Mouse (Mus musculus): ENCODE measurements around the gene Wipf3.

Wipf3 gene

DNA sequence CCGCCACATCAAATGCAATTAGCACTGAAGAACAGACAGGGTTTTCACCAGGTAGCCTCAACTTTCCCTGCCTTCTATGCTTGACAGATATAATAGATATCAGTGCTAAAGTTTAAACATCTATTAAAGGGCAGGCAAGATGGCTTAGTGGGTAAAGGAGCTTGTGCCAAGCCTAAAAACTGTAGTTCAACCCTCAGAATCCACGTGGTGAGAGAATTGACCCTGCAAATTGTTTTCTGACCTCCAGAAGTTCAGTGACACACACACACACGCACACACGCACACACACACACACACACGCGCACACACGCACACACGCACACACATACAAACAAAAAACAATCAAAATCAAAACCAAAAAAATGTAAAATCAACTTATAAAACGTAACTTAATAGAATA lies 2.8 kb downstream of the Wipf3 start:
- DNase-seq (ENCODE audit: low spot score in 2 of 2): no peak

- no peak for DNase-seq (ENCODE audit: low spot score in 2 of 2)
These were observed 3.6 kb downstream of the Wipf3 start for GRCm38 (mm10) chr6:54432806-54433545.

DNA sequence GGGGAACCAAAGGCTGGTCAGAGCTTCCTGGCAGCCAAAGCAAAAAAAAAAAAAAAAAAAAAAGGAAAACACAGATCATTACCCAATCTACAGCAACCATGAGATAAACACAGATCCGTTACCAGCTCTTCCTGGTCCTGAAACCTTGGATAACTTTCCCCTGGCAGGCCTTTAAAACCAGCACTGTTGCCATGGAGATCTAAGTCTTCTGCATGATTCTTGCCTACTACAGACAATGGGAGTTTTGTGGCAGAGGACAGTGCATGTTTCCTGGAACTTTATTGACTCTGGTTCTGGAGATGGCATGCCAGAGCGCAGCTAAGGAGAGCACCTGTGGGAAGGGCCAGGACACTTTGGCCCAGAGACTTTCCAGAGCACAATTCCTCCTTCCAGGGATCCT lies 4.8 kb downstream of the Wipf3 start:
- DNase-seq (ENCODE audit: low spot score in 2 of 2): no peak

- DNase-seq (ENCODE audit: low spot score in 2 of 2): no peak
These were observed 6.3 kb downstream of the Wipf3 start for GRCm38 (mm10) chr6:54435663-54436062.

DNA sequence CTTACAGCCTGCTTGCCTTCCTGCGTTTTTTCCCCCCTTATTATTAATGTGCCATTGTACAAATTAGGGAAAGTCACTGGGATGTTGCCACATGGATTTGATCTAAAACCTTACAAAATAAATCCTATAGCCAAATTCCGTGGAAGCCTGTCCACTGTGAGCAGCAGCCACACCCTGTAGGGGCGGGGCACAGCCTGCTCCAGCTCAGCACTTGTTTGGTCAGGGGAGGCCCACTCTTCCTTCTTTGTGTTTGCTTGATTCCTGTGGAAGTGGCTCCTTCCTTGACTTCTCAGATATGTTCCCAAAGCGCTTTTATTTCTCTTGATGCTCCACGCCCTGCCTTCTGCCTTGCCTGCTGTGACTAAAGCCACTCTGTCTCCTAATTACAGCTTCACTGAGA lies 6.9 kb downstream of the Wipf3 start:
- no peak for DNase-seq (ENCODE audit: low spot score in 2 of 2)

DNA sequence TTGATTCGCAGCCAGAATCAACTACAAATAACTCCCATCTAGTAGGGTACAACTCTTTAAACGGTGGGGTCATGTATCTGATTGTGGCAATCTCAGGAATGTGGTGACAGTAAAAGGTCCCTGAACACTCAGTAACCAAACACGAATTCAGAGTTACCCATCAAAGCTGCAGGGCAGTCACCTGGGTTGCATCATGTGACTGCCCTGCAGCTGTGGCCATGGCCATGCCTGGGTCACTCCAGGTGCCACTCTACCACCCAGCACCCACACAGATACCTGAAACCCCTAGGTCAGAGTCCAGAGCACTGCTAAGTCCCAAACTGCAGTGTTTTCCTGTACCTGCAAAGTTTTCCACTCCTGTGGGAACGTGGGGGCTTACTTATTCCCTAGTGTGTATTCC lies 9.1 kb downstream of the Wipf3 start:
- DNase-seq (ENCODE audit: low spot score in 2 of 2): no peak

- no peak for DNase-seq (ENCODE audit: low spot score in 2 of 2)
These were observed 11.3 kb downstream of the Wipf3 start for GRCm38 (mm10) chr6:54440658-54441057.

DNA sequence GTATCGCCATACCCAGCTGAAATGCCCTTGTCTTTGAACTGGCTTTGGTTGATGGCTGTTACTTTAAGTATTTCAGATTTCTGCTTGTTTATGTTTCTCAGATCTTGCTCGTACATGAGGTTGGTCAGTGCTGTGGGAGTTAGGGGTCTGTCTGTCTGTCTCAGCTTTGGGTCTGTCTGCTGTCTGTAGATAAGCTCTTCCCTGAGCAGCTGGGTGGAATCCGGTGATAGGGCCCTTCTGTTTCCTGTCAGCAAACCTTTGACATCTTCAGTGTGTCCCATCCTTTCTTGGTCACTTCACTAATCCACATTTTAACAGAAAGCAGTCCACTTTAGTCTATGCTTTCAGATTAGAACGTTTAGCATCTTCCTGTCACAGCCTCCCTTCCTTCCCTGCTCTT lies 14.3 kb downstream of the Wipf3 start:
- DNase-seq (ENCODE audit: low spot score in 2 of 2): no peak

GRCm38 (mm10) chr6:54444086-54444485 lies 14.7 kb downstream of the Wipf3 start:
- DNase-seq (ENCODE audit: low spot score in 2 of 2): no peak

- no peak for DNase-seq (ENCODE audit: low spot score in 2 of 2)
These were observed 15.9 kb downstream of the Wipf3 start for GRCm38 (mm10) chr6:54445249-54445818.

DNA sequence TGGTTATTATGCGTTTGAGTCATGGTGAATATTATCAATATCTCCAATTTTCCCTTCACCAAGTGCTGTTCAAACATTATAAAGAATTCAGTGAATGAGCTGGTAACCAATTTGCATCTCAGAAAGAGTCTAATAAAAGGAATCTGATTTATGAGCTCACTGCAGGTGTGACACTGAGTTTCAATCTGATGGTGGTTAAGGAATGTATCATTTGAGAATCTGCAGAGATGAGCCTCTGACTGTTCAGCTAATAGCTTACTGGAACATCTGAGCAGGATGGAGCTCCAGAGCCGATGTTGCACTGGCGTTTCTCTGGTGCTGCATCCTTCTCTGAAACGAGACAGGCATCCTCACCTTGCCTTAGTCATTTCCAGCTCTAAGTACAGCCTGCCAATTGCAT lies 17.9 kb downstream of the Wipf3 start:
- DNase-seq (ENCODE audit: low spot score in 2 of 2): no peak

- DNase-seq (ENCODE audit: low spot score in 2 of 2): no peak
These were observed 30.3 kb downstream of the Wipf3 start for GRCm38 (mm10) chr6:54459661-54460060.

DNA sequence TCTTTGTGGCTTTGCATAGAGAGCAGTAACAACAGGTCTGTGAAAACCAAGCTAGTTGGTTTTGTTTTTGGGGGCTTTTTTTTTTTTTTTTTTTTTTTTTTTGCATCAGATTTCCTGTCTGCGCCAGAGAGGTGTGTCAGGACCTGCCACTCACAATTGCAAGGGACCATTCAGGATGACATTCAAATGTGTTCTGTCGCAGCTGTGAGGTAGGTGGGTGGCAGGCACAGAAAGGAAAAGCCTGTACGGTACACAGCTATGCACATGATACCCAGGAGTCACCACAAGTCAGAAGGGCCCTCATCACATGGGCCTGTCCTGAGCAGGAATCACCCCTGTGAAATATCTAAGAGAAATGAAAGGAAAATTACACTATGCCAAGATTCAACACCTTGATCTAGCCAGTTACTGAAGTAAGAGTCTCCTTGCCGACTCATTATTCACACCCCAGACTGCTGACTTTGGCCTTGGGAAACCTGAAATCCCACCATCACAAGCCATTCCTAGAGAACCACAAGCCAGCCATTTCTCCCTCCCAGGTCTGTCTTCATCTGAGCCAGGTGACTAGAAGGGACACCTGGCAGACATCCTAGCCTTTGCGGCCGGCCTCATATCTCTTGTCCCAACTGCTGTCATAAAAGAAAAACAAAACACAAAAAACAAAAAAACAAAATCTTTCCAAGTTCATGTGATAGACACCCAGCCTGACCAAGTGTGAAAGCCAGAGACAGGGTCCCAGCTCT lies 30.9 kb downstream of the Wipf3 start:
- no peak for DNase-seq (ENCODE audit: low spot score in 2 of 2)

DNA sequence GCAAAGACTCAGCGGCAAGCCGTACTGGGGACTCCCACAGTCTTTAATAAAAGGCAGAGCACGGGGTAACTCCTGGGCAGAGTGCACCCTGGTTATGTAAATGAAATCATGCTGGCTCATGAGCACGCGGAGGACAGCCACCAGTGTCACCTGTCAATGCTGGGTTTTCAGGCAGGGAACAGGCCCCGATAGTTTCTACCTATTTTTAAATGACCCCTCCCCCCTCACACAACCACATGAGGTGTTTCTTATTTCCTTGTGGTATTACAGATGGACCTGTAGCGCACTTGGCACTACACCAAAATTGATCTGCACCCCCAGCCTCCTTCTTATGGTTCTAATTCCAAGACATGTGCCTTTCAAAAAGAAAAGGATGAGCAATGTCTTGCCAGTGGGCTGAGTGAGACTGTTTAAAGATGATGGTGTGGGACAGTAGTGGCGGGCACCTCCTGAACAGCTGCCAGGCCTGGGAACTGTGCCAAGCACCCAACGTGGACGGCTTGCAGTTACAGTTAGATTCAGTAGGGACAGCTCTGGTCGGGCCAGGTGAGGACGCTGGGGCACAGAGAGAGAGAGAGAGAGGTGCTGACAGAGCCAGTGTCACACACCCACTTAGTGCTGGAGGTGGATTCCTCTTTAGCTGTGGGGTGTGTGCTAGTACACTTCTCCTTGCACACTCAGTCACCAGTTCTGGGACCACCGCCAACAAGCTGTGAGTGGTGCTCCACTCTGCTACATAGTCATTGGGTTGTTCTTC lies 31.7 kb downstream of the Wipf3 start:
- DNase-seq (ENCODE audit: low spot score in 2 of 2): no peak

DNA sequence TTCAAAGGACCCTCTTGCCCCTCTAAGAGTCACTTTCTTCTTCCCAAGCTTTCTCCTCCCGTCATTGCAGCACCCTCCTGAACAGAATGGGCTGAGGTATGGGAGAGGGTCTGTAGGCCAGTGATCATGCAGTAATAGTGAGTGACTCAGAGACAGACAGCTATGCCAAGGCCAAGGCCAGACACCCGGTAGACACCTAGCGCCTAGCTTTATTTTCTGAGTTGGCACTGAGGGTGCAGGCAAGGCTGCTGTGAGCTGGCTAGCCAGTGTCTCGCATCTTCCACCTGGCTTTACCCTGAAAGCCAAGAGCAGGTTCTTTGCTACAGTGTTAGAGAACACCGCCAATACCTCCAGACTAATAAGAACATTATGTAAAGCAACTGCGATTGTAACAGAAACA lies 33.4 kb downstream of the Wipf3 start:
- DNase-seq (ENCODE audit: low spot score in 2 of 2): no peak

- peak in 1 of 2 experiments; percentile 15 for DNase-seq (ENCODE audit: low spot score in 2 of 2)
These were observed 34.5 kb downstream of the Wipf3 start for GRCm38 (mm10) chr6:54463701-54464458.

GRCm38 (mm10) chr6:54464926-54465325 lies 35.5 kb downstream of the Wipf3 start:
- no peak for DNase-seq (ENCODE audit: low spot score in 2 of 2)

DNA sequence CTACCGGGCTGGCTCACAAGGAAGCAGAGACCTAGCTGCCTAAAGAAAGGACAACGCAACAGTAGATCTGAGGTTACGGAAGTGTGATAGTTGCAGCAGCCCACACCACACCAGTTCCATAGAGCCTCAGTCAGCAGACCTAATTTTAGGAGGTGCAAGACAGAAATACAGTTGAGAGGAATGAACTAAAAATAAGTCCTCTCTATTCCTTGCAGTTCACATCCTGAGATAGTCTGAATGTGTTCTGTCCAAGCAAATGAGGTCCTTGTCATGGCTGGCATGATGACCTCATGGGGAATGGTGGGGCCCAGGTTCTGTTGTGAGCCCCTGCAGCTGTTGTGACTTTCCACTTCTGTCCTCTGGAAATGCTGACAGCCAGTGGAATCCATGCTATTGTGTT lies 38.0 kb downstream of the Wipf3 start:
- DNase-seq (ENCODE audit: low spot score in 2 of 2): no peak

DNA sequence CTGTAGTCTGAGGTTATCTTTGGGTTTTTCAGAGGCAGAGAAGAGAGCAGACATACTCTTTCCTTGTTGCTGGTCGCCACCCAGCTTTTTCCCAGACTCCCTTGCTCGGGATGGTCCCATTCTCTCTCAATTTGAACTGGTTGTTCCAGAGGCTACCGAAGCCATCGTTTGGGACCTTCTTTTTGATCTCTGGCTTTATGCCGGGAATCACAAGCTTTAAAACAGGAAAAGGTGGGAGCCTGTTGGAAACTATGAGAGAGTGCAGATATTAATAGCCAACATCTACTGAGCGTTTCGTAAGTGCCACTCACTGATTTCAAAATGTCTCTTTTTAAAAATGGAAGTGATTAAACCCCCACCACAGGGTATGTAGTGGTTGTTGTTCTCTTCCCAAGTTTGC lies 42.5 kb downstream of the Wipf3 start:
- DNase-seq (ENCODE audit: low spot score in 2 of 2): no peak

- DNase-seq (ENCODE audit: low spot score in 2 of 2): peak in 1 of 2 experiments; percentile 23
These were observed 43.7 kb downstream of the Wipf3 start for GRCm38 (mm10) chr6:54472846-54473715.

Measured in urinary bladder, postnatal 36 days (tissue).